Mouse (Mus musculus): ENCODE measurements around the gene Lrrc8e.

Gene Lrrc8e

DNA sequence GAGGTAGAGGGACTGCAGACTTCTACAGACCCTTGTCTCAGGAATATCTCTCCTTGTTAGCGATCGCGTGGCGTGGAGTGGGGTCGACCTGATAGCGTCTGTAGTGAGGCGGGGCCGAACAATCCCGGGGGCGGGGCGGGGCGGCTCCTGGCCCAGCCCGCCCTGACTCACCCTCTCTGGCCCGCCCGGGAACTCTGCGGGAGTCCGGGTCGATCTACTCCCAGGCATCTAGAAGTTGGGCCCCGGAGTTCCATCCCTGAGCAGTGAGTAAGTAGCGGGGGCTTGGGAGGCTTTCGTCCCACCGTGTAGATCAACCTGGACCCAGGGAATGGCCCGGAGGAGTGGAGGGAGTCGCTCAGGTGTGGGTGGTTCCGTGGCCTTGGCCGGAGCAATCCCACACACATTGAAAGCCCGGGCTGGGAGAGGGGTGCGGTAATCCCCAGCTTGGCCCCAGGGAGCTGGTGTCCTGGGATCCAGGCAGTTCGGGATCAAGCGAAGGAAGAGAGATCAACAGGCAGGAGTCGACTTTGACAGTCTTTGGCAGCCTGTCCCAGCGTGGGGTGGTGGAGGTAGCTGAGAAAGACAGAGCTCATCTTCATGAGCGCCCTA, at the start of gene Lrrc8e:
Gene Lrrc8e, plus strand, starts transcription at position 89 of the 609 bp plus-strand sequence.
- DNase-seq (ENCODE audit: low spot score): peak; percentile 58

DNA sequence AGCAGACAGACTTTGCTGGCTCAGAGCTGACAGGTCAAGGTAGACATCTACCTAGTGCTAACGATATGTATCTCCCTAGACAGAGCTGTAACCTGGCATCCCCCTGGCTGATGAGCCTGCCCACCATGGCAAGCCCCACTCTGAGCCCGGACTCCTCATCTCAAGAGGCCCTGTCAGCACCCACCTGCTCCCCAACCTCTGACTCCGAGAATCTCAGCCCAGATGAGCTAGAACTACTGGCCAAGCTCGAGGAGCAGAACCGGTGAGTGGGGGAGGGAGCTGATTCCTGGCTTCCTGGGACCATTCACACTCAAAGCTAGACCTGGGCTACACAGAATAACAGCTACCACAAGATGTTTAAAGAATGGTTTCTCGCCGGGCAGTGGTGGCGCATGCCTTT, 43.2 kb upstream of the Lrrc8e start:
- no peak for DNase-seq (ENCODE audit: low spot score)

DNA sequence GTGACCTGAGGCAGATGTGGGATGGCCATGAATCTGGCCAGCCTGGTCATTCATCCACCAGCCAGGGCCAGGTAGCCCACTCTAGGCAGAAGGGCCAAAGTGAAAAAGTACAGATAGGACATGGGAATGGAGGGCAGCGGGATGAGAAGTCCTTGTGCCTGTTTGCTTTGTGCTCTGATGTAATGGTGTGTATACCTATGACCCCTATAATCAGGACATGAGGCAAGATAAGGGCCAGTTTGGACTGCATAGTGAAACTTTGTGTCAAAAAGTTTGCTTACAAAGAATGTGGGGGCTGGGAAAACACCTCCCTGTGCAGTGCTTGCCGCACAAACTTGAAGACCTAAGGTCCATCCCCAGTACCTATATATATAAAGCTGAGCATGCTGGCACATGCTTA, 40.5 kb upstream of the Lrrc8e start:
- DNase-seq (ENCODE audit: low spot score): no peak

DNA sequence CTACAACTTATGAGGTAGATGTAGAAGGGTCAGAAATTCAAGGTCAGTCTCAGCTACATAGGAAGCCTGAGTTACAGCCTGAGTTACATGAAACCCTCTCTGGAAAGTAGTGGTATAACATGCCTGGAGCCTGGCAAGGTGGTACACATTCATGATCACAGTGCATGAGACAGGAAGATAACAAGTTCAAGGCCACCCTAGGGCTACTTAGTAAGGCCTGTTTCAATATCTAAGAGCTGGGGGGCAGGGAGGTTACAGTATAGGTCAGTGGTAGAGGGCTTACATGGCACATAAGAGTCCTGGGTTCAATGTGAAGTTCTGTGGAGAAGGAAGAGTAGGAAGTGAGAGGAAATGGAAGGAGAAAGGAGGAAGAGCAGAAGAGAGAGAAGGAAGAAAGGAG, 38.0 kb upstream of the Lrrc8e start:
- DNase-seq (ENCODE audit: low spot score): no peak

DNA sequence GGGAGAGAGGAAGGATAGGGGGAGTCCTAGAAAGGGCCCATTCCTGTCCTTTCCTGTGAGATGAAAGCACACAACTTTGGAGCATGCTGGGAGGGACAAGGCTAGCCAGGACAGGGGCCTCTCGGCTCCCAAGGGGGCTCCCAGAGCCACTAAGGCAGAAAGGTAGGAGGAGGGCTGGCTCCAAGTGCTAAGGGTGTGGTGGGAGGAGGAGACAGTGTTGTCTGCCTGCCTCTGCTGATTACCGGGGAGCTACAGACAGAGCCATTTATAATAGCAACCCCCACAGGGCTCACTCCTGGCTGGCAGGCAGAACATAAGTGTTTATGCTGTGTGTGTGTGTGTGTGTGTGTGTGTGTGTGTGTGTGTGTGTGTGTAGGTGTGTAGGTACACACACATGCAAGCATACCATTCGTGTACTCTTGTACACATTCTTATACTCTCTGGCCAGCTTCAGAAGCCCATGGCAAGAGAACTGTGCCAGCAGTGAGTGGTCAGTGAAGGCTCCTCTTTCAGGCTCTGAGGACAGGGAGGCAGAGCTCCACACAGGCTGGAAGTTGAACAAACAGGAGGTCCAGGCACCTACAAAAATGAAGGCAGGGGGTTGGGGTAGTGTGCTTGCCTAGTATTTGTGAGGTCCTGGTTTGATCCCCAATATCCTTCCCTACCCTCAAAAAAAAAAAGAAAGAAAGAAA, 37.5 kb upstream of the Lrrc8e start:
- DNase-seq (ENCODE audit: low spot score): no peak

DNA sequence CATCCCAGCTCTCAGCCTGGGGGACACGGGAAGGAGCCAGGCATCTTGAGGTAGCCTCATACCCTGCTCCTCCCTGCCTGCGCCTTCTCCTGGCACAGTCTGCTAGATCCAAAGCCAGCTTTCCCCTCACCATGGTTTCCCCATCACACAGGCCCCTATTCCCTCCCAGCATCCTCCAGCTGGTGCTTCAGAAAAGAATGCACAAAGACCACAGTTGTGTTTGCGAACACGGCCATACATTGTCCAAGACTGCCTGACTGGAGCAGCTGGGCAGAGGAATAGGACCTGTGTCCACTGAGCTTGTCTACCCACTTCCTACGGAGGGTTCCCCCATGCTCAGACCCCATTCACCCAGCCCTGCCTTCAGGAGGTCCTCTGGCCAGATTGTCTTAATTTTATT, 34.3 kb upstream of the Lrrc8e start:
- no peak for DNase-seq (ENCODE audit: low spot score)

DNA sequence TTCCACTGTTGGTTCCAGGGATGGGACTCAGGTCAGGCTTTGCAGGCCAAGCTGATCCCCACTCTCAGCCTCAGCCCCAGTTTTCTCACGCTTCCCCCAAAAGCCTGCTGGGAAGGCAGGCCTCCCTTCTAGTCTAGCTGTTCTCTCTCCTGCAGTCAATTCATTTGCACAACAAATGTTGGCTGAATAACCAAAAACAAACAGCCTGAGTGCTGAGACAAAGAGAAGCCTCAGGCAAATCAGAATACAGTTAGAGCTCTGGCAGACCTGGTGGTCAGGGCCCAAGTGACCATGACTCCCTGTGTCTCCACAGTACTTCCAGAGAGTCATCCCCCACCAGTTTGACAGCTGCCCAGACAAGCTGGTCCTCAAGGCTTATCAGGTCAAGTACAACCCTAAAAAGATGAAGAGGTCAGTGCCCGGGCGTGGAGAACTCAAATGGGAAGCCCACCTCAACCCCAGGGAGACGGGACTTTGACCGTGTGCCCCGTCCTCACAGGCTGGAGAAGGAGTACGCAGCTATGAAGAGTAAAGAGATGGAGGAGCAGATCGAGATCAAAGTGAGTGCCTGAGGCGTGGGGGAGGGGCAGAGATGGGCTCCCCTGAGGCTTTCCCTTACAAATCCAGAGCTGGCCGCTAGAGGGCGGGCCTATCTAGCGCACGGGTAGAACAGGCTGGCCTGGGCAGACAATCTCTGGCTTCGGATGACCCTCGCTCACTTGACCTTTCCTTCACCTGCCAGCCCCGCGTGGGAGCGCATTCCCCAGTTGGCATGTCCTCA, 33.6 kb upstream of the Lrrc8e start:
- peak; percentile 89 for DNase-seq (ENCODE audit: low spot score)

DNA sequence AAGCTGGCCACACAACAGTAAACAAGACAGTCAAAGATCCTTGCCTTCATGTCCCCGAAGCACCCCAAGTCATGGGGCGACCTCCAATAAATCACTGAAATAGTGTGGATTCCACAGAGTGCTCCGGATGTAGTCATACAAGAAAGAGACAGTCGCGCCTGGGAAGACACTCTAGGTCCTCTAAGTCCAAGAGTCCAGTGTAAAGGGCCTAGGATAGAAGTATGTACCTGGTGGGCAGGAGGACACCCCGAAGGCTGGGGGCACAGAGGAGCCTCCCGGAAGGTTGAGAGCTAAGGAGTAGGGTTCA, 33.1 kb upstream of the Lrrc8e start:
- no peak for DNase-seq (ENCODE audit: low spot score)

DNA sequence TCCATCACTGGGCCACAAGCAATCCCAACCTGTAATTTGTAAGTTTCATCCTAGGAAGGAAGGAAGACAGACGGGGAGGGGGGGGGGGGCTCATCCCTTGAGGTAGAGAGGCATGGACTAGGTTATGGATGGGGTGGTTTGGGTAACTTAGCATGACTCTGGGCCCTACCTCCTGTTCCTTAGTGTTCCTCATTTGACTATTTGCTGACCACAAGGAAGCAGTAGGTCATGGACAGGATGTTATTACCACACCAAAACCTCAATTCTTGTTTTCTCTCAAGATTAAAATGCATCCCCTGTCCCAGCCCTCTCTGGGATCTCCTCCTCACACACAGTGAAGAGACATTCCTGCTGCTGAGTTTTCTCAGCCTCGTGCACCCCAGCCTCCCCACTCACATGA, 25.3 kb upstream of the Lrrc8e start:
- no peak for DNase-seq (ENCODE audit: low spot score)

DNA sequence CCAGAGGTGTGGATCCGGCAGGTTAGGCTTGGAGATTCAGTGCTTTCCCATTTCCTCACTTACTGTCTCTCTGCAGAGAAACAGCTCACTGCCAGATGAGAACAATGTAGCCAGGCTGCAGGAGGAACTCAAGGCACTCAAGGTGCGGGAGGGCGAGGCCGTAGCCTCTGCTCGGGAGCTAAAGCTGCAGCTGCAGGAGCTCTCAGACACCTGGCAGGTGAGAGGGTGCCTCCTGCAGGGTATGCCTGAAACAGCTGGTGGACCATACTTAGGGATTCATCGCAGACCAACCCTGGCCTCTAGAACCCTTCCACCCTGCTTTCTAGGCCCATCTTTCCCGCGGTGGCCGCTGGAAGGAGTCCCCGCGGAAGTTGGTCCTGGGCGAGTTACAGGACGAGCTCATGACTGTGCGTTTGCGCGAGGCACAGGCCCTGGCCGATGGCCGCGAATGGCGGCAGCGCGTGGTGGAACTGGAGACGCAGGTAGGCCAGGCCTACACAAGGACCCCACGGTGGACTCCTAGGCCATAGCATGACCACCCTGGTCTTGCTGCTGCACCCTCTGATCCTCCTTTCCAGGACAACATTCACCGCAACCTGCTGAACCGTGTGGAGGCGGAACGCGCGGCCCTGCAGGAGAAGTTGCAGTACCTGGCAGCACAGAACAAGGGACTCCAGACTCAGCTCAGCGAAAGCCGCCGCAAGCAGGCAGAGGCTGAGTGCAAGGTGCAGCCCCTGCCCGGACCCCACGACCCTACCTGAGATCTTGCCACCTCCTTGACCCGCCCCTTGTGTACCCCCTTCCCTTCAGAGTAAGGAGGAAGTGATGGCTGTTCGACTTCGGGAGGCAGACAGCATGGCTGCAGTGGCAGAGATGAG, 21.1 kb upstream of the Lrrc8e start:
- DNase-seq (ENCODE audit: low spot score): no peak

DNA sequence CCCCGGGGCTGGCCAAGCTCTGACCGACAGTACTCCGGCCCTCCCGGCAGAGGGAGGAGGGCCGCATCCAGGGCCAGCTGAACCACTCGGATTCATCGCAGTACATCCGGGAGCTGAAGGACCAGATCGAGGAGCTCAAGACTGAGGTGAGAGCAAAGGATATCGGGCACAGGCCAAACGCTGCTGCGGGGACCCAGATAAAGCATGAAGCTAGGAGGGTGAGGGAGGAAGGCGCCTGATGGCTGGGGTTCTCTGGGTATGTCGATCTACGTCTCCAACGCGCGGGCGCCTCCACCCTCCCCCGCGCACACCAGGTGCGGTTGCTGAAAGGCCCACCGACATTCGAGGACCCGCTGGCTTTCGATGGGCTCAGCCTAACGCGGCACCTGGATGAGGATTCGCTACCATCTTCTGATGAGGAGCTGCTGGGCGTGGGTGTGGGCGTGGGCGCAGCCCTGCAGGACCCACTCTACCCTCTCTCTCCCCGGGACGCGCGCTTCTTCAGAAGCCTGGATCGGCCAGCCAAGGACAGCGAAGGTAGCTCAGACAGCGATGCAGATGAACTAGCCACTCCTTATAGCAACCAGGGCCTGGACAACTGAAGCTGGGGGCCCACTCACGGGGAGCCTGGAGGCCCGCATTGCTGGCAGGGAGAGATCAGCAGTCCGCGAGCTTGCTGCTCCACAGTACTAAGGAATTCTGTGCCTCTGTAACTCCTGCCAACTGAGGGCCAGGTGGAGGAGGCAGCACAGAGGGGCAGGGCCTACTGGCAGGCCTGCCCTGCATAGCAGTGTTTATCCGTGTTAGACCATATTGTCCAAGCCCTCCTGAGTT, 20.2 kb upstream of the Lrrc8e start:
- no peak for DNase-seq (ENCODE audit: low spot score)

DNA sequence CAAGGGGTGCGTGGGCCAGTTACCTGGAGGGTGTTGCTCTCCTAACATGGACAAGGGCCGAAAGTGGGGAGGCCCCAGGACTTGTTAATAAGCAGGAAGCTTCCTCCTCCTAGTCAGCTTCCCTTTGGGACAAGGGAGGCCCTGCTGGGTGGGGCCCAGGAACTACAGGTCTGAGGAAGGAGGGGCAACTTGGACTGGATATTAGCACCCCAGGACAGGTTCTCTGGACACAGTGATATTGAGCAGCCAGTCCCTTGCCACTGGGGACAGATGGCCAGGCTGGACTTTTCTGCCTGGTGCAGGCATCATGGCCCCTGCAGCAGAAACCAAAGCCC, 19.6 kb upstream of the Lrrc8e start:
- no peak for DNase-seq (ENCODE audit: low spot score)

DNA sequence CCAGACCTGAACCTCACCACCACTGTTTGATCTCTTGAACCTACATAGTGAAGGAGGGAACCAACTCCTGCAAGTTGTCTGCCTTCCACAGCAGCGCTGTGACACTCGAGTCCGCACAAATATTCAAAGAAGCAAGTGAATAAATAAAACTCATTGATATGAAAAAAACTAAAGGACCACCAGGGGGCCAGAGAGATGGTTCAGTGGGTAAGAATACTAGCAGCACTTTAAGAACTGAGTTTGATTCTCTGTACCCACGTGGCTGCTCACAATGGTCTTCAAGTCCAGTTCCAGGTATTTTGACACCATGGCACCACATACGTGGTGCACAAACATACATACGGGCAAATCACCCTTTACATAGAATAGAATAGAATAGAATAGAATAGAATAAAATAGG, 15.5 kb upstream of the Lrrc8e start:
- DNase-seq (ENCODE audit: low spot score): no peak

DNA sequence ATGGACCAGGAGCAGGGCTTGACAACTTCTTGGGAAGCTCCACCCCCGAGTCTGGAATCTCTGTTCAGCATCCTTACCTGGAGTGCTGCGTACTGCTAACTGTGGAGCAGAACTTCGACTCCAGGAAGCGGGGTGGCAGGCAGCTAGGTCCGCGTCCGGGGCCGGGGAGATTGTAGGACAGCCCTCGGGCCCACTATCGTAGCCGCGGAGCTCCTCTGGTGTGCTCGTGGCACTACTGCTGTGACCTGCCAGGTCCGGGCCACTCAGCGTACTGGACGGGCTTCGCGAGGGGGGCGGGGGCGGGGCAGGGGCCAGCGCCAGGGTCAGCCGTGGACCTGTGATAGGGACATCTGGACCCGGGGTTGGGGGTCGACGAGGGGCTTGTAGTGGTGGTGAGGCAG, 13.8 kb upstream of the Lrrc8e start:
- no peak for DNase-seq (ENCODE audit: low spot score)

DNA sequence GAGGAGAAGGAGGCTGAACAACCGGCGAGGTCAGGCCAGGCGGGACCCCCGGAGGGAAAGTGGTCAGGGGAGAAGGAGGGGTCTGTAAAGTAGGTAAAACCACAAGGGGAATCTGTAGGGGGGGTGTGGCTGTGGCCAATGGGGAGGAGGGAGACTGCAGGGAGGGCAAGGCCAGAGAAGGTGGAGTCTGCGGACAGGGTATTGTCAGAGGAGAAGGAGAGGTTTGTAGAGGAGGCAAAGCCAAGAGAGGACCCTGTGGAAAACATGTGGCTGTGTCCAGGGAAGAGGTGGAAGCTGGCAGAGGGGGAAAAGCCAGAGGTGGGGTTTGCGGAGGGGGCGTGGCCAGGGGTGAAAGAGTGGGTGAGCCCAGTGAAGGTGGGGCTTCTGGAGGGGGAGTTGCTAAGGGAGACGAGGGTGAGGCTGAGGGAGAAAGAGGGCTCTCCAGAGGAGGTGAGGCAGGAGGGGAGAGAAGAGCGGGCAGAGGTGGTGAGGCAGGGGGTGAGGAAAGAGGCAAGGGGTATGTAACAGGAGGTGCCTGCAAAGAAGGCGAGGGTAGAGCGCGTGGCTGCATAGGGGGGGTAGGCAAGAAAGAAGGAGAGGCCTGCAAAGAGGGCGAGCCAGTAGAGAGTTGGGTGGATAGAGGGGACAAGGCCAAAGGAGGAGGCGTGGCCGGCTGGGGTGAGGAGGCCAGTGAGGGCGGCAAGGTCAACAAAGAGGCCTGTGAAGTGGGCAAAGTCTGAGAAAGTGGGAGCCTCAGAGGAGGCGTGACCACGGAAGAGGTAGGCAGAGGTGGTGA, 13.2 kb upstream of the Lrrc8e start:
- DNase-seq (ENCODE audit: low spot score): peak; percentile 54

DNA sequence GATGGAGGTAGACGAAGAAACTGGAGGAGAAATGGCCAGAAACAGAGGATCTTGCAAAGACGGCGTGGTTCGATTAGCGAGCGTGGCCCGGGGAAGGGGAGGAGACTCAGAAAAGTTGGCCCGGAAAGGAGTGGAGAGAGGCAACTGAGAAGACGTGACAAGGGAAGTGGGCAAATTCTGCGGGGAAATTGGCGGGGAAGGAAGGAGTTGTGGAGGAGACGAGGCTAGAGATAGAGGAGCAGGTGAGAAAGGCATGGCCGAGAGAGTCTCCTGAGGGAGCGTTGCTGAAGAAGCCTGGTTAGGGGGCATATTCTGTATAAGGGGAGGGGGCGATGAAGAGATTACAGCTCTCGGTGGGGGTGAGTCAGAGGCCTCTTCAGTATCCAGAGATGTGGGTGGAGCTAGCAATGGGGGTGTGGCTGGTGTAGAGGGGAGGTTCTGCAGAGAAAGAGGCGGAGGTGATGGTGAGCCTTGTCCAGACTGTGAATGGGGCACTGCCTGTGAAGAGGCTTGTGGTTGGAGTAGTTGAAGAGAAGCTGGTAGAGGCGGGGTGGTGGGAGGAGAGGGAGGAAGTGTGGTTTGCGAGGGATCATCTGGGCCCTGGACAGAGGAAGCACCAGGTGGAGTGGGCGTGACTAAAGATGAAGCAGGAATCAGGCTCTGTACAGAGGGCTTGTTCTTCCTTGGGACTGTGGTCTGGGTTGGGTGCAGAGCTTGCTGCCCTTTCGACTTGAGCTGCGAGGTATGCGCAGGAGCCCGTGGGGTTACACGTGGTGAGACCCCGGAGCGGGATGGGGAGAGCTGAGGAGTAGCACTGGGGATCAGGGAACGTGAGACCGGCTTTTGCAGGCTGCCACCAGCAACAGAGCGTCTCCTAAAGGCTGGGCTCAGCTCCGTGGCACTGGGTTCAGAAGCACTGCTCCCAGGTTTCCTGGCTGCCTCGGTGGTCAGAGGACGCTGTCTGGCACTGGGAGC, 12.3 kb upstream of the Lrrc8e start:
- peak; percentile 62 for DNase-seq (ENCODE audit: low spot score)

DNA sequence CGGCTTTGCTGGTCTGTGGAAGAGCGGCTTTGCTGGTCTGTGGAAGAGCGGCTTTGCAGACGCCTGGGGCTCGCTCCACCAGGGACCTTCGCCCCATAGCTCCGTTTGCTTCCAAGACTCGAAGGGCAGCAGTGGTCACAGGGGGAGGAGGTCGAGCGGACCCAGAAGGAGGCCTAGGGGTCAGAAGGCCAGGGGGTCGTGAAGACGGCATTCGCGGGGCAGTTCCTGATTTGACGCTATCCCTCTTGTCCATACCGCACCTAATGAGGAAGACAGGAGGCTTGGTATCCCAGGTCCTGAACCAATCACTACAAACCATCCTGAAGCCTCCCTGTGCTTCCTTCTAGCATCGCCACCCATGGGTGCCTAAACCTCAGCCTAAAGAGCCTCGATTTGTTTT, 10.3 kb upstream of the Lrrc8e start:
- DNase-seq (ENCODE audit: low spot score): no peak

DNA sequence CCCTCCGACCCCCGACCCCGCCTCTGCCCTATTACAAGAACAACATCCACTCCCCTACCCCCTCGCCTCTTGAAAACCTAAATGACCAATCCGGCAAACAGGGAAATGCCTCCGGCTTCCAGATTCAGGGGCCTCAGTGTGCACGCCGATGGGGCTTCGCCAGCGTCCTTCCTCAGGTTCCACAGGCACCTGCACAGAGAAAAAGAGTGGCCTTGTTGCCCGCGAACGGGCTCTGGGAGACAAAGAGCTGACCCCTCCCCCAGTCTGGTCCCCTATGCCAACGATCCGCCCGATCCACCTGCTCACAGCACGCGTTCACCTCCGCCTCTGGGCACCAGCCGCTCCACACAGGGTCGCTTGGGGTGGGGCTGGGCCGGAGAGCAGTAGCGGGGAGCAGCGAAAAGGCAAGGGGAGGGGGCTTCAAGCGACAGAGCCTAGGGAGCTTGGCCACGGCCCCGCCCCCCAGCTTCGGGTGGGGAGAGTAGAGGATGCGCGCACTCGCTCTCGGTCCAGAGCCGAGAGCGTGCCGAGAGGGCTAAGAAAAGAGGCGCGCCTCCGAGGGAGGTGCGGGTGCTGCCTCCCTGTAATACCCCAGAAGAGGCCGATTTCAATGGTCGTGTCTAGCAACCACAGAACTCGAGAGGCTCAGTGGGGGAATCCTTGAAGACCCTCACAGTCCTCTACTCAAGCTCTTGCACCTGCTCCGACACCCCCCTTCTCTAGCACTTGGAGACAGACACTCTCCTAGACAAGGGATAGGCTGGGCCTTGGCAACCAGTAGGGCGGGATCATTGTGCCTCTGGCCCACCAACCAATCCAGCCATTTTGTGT, 9.6 kb upstream of the Lrrc8e start, which contains the start of gene Prr36:
Gene Prr36, minus strand, starts transcription at position 669 of the 831 bp plus-strand sequence.
- DNase-seq (ENCODE audit: low spot score): no peak

DNA sequence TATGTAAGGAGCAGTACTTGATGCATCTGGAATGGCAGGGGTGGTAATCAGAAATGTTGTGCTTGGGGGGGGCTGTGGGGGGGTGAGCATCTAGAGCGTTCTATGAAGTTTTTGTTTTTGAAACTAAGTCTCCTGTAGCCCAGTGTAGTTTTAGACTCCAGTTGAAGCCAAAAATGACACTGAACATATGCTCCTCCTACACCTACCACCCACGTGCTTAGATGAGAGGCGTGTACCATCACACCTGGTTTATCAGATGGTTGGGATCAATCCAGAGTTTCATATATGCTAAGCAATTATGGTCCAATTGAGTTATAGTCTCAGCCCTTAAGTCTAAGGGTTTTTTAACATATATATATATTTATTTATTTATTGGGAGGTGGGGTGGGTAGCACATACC, 7.0 kb upstream of the Lrrc8e start:
- no peak for DNase-seq (ENCODE audit: low spot score)
